Mouse (Mus musculus): ENCODE results near the gene Olfr351. TPM values are rescaled to one million over a fixed set of nuclear protein-coding genes. Genes with fewer than 3 reads are reported as not detected.

Gene Olfr351
- total RNA-seq (2021), result not detected in 2 replicates
- long read RNA-seq, result 0 reads

DNA sequence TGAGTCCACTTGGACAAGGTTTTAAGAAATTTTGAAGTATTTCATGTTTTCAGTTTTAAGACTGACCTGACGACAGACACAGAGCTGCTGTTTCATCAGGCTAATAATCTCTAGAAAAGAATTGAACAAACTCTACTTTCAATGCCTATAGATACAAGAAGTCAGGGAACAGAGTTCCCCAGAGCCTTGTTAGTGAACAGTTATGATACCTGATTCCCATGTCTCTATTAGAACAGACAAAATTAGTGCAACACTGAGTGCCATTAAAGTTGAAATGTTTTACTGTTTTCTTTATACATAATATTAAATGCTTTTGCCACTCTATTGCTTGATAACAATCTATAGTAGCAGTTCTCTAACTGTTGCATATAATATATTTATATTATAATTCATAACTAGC, at the start of gene Olfr351:
Gene Olfr351, minus strand, starts transcription at position 101 of the 400 bp plus-strand sequence.
- DNase-seq, result no peak

DNA sequence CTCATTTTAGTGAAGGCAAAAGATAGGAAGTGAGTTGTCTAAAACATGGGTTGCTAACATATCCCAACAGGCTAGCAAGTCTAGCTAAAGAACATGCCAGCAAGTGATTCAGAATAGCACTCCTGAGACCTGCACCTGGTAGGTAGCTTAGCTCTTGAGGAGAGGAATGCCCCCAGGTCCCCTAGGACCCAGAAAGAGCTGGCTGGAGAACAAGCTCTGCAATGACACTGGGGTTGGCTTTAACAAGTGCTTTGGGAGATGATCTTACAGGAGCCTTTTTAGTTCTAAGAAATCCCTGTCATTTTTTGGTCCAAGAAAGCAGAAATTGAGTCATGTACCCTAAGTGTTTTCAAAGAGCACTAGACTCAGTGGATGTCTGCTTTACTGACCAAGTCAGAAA, 42.9 kb upstream of the Olfr351 start, which contains the start of gene Olfr354:
Gene Olfr354, plus strand, starts transcription at position 301 of the 400 bp plus-strand sequence.
- DNase-seq, result no peak

DNA sequence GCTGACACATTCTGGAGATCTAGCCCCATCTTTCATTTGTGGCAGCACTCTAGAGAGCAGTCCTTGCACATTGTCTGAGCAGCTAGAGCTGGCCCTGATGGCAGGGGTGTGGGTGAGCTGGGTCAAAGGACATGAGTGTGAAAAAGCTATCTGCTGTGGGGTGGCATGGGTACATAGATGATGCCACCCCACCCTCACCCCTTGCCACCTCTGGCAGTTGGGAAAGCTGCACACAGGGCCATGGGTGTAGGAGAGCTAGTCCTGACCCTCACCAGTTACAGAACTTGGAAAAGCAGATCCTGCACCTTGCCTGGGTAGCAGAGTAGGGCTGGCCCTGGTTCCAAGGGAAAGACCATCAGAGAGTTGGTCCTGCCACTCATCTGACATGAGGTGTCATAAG, 34.7 kb upstream of the Olfr351 start:
- no peak for DNase-seq

DNA sequence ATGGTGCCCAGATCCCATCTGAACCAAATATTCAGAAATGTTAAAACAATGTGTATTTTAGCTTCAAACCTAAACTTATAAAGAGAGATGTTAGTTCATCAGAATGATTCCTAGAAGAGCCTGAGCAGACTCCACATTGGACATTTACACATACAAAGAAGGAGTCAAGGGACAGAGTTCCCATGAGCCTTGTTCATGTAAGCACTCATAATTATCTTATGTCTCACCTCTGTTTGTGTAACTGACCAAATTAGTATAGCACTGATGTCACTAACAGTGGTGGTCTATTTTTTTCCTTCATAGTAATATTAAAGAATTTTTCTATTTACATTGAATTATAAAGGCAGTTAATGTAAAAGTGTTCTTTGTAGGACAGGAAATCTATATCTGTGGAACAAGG, 30.4 kb upstream of the Olfr351 start, which contains the start of gene Olfr353:
Gene Olfr353, minus strand, starts transcription at position 101 of the 400 bp plus-strand sequence.
- DNase-seq, result no peak

DNA sequence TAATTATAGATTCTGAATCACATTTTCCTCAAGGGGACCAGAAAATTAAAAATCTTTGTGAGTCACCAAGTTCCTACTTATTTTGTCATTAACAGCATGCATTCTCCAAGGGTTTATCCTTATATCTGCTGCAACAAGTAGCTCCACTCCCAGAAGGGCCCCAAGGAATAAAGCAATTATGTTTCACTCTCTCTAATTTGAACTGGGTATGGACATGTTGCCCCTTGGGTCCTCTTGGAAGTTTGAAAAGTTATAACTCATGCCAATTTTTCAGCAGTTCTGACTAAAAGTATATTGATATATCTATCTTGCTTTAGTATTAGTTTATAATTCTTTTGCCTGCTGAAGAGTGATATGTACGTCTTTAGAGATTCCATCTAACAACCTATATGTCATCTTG, 5.7 kb upstream of the Olfr351 start, which contains the start of gene Olfr352:
Gene Olfr352, plus strand, starts transcription at position 301 of the 400 bp plus-strand sequence.
- DNase-seq, result no peak

DNA sequence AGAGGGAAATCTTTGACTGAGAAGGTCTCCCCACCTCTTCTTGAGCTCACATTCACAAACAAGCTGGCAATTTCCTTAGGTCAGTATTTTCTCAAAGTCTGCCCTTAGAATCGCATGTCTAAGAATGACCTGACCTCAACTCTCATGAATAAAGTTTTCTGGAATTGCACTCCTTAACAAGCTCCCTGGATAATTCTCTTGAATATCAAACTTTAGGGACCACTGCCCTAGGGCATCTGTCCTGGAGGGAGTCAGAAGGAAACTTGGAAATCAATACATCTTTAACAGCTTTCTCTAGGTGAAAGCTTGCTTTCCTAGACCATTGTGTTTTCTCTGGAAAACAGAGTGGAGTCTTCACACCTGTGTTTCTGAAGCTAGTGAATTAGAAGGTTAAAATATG, 16.4 kb downstream of the Olfr351 start, which contains the start of gene Olfr350:
Gene Olfr350, plus strand, starts transcription at position 301 of the 400 bp plus-strand sequence.
- DNase-seq, result no peak

DNA sequence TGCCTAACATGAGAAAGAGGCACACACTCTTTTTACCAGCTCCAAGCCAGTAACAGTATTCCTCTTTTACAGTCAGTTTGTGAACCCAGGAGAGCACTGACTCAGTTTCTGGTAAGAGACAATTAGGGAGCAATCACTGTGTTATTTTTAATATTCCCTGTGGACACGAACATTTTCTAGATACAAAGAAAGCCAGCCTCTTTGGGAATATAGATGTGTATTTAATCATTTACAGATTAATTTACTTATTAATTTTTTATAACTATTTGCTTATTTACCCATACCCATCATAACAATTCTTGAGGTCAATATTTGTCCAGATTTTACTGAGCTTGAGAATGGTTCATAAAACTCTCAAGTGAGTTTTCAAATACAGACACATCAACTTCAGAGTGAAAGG, 45.5 kb downstream of the Olfr351 start, which contains the start of gene Olfr3:
Gene Olfr3, minus strand, starts transcription at position 101 of the 400 bp plus-strand sequence.
- DNase-seq, result no peak

Other genes with a start within 250 kb of the Olfr351 start
- gene Olfr345, start 222.6 kb downstream of the Olfr351 start, total RNA-seq (2021), result not detected in 2 replicates
- not detected in 2 replicates for gene Olfr346, start 176.9 kb downstream of the Olfr351 start, total RNA-seq (2021)
- gene Olfr347, start 130.8 kb downstream of the Olfr351 start, total RNA-seq (2021), result not detected in 2 replicates
- gene Olfr348, start 78.4 kb downstream of the Olfr351 start, total RNA-seq (2021), result not detected in 2 replicates
- gene Olfr50, start 72.1 kb downstream of the Olfr351 start, total RNA-seq (2021), result not detected in 2 replicates
- not detected in 2 replicates for gene Olfr3, start 45.6 kb downstream of the Olfr351 start, total RNA-seq (2021)
- gene Olfr350, start 16.4 kb downstream of the Olfr351 start, total RNA-seq (2021), result not detected in 2 replicates
- not detected in 2 replicates for gene Olfr352, start 5.8 kb upstream of the Olfr351 start, total RNA-seq (2021)
- not detected in 2 replicates for gene Olfr353, start 30.3 kb upstream of the Olfr351 start, total RNA-seq (2021)
- not detected in 2 replicates for gene Olfr354, start 43.0 kb upstream of the Olfr351 start, total RNA-seq (2021)
- not detected in 2 replicates for gene Olfr355, start 66.2 kb upstream of the Olfr351 start, total RNA-seq (2021)
- gene Olfr356, start 74.5 kb upstream of the Olfr351 start, total RNA-seq (2021), result not detected in 2 replicates
- not detected in 2 replicates for gene Olfr357, start 131.2 kb upstream of the Olfr351 start, total RNA-seq (2021)
- gene Olfr358, start 146.7 kb upstream of the Olfr351 start, total RNA-seq (2021), result not detected in 2 replicates
- not detected in 2 replicates for gene Olfr360, start 203.1 kb upstream of the Olfr351 start, total RNA-seq (2021)
- gene Olfr361, start 226.6 kb upstream of the Olfr351 start, total RNA-seq (2021), result not detected in 2 replicates